Mouse (Mus musculus): Measurements from ENCODE around the gene Inka1. TPM values are rescaled to one million over a fixed set of nuclear protein-coding genes. Genes with fewer than 3 reads are reported as not detected.
A peak's percentile ranks its signal among the peaks of the same experiment; 100 is the strongest.

Inka1 gene
- polyA plus RNA-seq, 1 experiment from 2014 or later: 74.8 TPM

- Histone ChIP-seq H3K4me3 (ENCODE audit: low read depth, low read length) (no peak within 1 kb of the TSS), H3K9me3 (ENCODE audit: control insufficient read depth, low read length) (no peaks in the 10 kb centered on the region), H3K4me2 (no peak within 1 kb of the TSS), H3K36me3 (ENCODE audit: control insufficient read depth, insufficient read depth, low read length) (no peaks in the 10 kb centered on the region), H3K4me1 (replicated peaks; ENCODE audit: control insufficient read depth, insufficient read depth, low read length) (peaks cover 3% of the 10 kb centered on the region), H3K27me3 (replicated peaks; ENCODE audit: control insufficient read depth, insufficient read depth, low read length) (no peaks in the 10 kb centered on the region; the same call in 1 of the 2 replicates), H3K9ac (ENCODE audit: low read depth, low read length) (no peak within 1 kb of the TSS), H3K27ac (ENCODE audit: low read depth, low read length) (no peak within 1 kb of the TSS)
- WGBS: 60% methylated on average over 2 of the region's 2 CpGs
- ATAC-seq (replicated peaks; ENCODE audit: low FRiP score): no peak
- no peak for DNase-seq (ENCODE audit: low spot score)
Observed at GRCm38 (mm10) chr9:107992197-107992596, 6.5 kb upstream of the Inka1 start, which contains the start of gene Cdhr4. TSS of gene Cdhr4 (plus strand) at chr9:107992497.

DNA sequence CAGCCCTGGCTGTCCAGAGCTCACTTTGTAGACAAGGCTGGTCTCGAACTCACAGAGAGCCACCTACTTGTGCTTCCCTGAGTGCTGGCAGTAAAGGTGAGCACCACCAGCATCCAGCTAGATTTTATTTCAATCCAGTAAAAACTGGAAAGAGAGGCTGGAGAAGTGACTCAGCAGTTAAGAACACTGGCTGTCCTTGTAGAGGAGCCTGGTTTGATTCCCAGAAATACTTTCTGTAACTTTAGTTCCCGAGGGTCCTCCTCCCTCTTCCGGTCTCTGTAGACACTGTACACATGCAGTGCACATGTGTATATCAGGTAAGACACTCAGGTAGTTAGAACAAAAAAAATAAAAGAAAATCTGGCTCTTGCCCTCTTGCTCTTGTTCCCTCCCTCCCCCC, 2.3 kb upstream of the Inka1 start:
- 71% methylated on average over 3 of the region's 3 CpGs for WGBS
- ATAC-seq (replicated peaks; ENCODE audit: low FRiP score): no peak
- DNase-seq (ENCODE audit: low spot score): no peak
- no peak overlapping the region for H3K27ac ChIP-seq (ENCODE audit: low read depth, low read length)
- no peaks in the 10 kb centered on the region for H3K9me3 ChIP-seq (ENCODE audit: control insufficient read depth, low read length)
- H3K4me2 ChIP-seq: no peak overlapping the region
- no peaks in the 10 kb centered on the region; the same call in 1 of the 2 replicates for H3K27me3 ChIP-seq (replicated peaks; ENCODE audit: control insufficient read depth, insufficient read depth, low read length)
- H3K36me3 ChIP-seq (ENCODE audit: control insufficient read depth, insufficient read depth, low read length): 0 out of 2 replicates have a peak, but pooled peaks cover 5% of the 10 kb centered on the region
- H3K4me3 ChIP-seq (ENCODE audit: low read depth, low read length): no peak overlapping the region
- H3K9ac ChIP-seq (ENCODE audit: low read depth, low read length): no peak overlapping the region
- H3K4me1 ChIP-seq (replicated peaks; ENCODE audit: control insufficient read depth, insufficient read depth, low read length): peaks cover 20% of the 10 kb centered on the region

DNA sequence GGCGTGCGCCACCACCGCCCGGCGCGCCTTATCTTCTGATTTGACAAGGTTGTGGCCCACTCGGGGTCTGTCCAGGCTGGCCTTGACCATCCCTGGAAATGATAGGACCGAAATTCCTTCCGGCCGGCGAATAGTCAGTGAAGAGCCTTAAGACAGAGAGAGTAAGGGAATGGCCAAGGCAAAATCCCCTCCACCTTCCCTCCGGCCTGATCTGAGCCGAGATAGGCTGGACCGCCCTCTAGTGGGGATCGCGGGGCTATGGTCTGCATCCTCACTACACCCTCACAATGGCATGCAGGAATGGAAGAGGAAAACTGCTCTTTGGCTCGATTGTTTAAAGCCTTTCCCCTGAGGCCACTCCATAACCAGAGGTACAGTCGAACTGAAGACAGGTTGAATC, 697 bp upstream of the Inka1 start:
- 0 out of 2 replicates have a peak, but pooled peaks cover 5% of the 10 kb centered on the region for H3K36me3 ChIP-seq (ENCODE audit: control insufficient read depth, insufficient read depth, low read length)
- peak overlapping the region; percentile 89 for H3K4me2 ChIP-seq
- DNase-seq (ENCODE audit: low spot score) (peak; percentile 79), ATAC-seq (replicated peaks; ENCODE audit: low FRiP score) (no peak; the same call in 1 of the 2 replicates)
- WGBS: 1% methylated on average over 18 of the region's 18 CpGs
- H3K9me3 ChIP-seq (ENCODE audit: control insufficient read depth, low read length): no peaks in the 10 kb centered on the region
- H3K27me3 ChIP-seq (replicated peaks; ENCODE audit: control insufficient read depth, insufficient read depth, low read length): no peaks in the 10 kb centered on the region; the same call in 1 of the 2 replicates
- peaks cover 35% of the 10 kb centered on the region for H3K4me1 ChIP-seq (replicated peaks; ENCODE audit: control insufficient read depth, insufficient read depth, low read length)
- H3K4me3 ChIP-seq (ENCODE audit: low read depth, low read length): peak overlapping the region; percentile 83
- peak overlapping the region; percentile 90 for H3K9ac ChIP-seq (ENCODE audit: low read depth, low read length)
- H3K27ac ChIP-seq (ENCODE audit: low read depth, low read length): peak overlapping the region; percentile 97; the same call in 1 of the 2 replicates

- H3K36me3 ChIP-seq (ENCODE audit: control insufficient read depth, insufficient read depth, low read length): peaks cover 7% of the 10 kb centered on the region
Observed at GRCm38 (mm10) chr9:107984754-107985055, 974 bp downstream of the Inka1 start.

GRCm38 (mm10) chr9:107984052-107984753, 1.5 kb downstream of the Inka1 start:
- Histone ChIP-seq H3K36me3 (ENCODE audit: control insufficient read depth, insufficient read depth, low read length) (peaks cover 11% of the 10 kb centered on the region), H3K4me2 (peak overlapping the region; percentile 89), H3K9ac (ENCODE audit: low read depth, low read length) (peak overlapping the region; percentile 90), H3K27ac (ENCODE audit: low read depth, low read length) (peak overlapping the region; percentile 97), H3K9me3 (ENCODE audit: control insufficient read depth, low read length) (no peaks in the 10 kb centered on the region), H3K4me3 (ENCODE audit: low read depth, low read length) (peak overlapping the region; percentile 83), H3K4me1 (replicated peaks; ENCODE audit: control insufficient read depth, insufficient read depth, low read length) (peaks cover 54% of the 10 kb centered on the region), H3K27me3 (replicated peaks; ENCODE audit: control insufficient read depth, insufficient read depth, low read length) (no peaks in the 10 kb centered on the region; the same call in 1 of the 2 replicates)
- ATAC-seq (replicated peaks; ENCODE audit: low FRiP score): no peak
- peak; percentile 43 for DNase-seq (ENCODE audit: low spot score)
- 26% methylated on average over 19 of the region's 19 CpGs for WGBS

More at GRCm38 (mm10) chr9:107984754-107985055, 974 bp downstream of the Inka1 start:
- no peaks in the 10 kb centered on the region for H3K9me3 ChIP-seq (ENCODE audit: control insufficient read depth, low read length)
- peak overlapping the region; percentile 89 for H3K4me2 ChIP-seq
- H3K27ac ChIP-seq (ENCODE audit: low read depth, low read length): peak overlapping the region; percentile 97
- peak overlapping the region; percentile 90 for H3K9ac ChIP-seq (ENCODE audit: low read depth, low read length)
- 29% methylated on average over 9 of the region's 9 CpGs for WGBS
- H3K27me3 ChIP-seq (replicated peaks; ENCODE audit: control insufficient read depth, insufficient read depth, low read length): no peaks in the 10 kb centered on the region; the same call in 1 of the 2 replicates
- H3K4me1 ChIP-seq (replicated peaks; ENCODE audit: control insufficient read depth, insufficient read depth, low read length): peaks cover 51% of the 10 kb centered on the region
- DNase-seq (ENCODE audit: low spot score) (peak; percentile 38), ATAC-seq (replicated peaks; ENCODE audit: low FRiP score) (no peak)
- H3K4me3 ChIP-seq (ENCODE audit: low read depth, low read length): peak overlapping the region; percentile 83

GRCm38 (mm10) chr9:107983421-107983890, 2.2 kb downstream of the Inka1 start:
- peak overlapping the region; percentile 83 for H3K4me3 ChIP-seq (ENCODE audit: low read depth, low read length)
- peaks cover 54% of the 10 kb centered on the region for H3K4me1 ChIP-seq (replicated peaks; ENCODE audit: control insufficient read depth, insufficient read depth, low read length)
- peak overlapping the region; percentile 90 for H3K9ac ChIP-seq (ENCODE audit: low read depth, low read length)
- H3K27ac ChIP-seq (ENCODE audit: low read depth, low read length): peak overlapping the region; percentile 97
- H3K27me3 ChIP-seq (replicated peaks; ENCODE audit: control insufficient read depth, insufficient read depth, low read length): no peaks in the 10 kb centered on the region; the same call in 1 of the 2 replicates
- ATAC-seq (replicated peaks; ENCODE audit: low FRiP score) (no peak), DNase-seq (ENCODE audit: low spot score) (peak; percentile 74)
- peaks cover 15% of the 10 kb centered on the region for H3K36me3 ChIP-seq (ENCODE audit: control insufficient read depth, insufficient read depth, low read length)
- no peaks in the 10 kb centered on the region for H3K9me3 ChIP-seq (ENCODE audit: control insufficient read depth, low read length)
- WGBS: 14% methylated on average over 4 of the region's 4 CpGs
- H3K4me2 ChIP-seq: peak overlapping the region; percentile 89

GRCm38 (mm10) chr9:107982681-107983346, 2.9 kb downstream of the Inka1 start, which contains the start of gene Gm20661:
TSS of gene Gm20661 (plus strand) at chr9:107983058.
- peak within 1 kb of the TSS; percentile 90 for H3K9ac ChIP-seq (ENCODE audit: low read depth, low read length)
- 11% methylated on average over 14 of the region's 14 CpGs for WGBS
- no peaks in the 10 kb centered on the region for H3K9me3 ChIP-seq (ENCODE audit: control insufficient read depth, low read length)
- H3K4me1 ChIP-seq (replicated peaks; ENCODE audit: control insufficient read depth, insufficient read depth, low read length): peaks cover 54% of the 10 kb centered on the region
- H3K27ac ChIP-seq (ENCODE audit: low read depth, low read length): peak within 1 kb of the TSS; percentile 97
- H3K27me3 ChIP-seq (replicated peaks; ENCODE audit: control insufficient read depth, insufficient read depth, low read length): no peaks in the 10 kb centered on the region; the same call in 1 of the 2 replicates
- peak; percentile 84 for ATAC-seq (replicated peaks; ENCODE audit: low FRiP score)
- DNase-seq (ENCODE audit: low spot score): peak; percentile 84
- peak within 1 kb of the TSS; percentile 89 for H3K4me2 ChIP-seq
- H3K36me3 ChIP-seq (ENCODE audit: control insufficient read depth, insufficient read depth, low read length): peaks cover 15% of the 10 kb centered on the region
- peak within 1 kb of the TSS; percentile 83 for H3K4me3 ChIP-seq (ENCODE audit: low read depth, low read length)

GRCm38 (mm10) chr9:107981684-107982605, 3.7 kb downstream of the Inka1 start:
- ATAC-seq (replicated peaks; ENCODE audit: low FRiP score) (no peak), DNase-seq (ENCODE audit: low spot score) (peak; percentile 63)
- Histone ChIP-seq H3K27me3 (replicated peaks; ENCODE audit: control insufficient read depth, insufficient read depth, low read length) (no peaks in the 10 kb centered on the region), H3K4me1 (replicated peaks; ENCODE audit: control insufficient read depth, insufficient read depth, low read length) (peaks cover 54% of the 10 kb centered on the region), H3K4me2 (peak overlapping the region; percentile 89), H3K36me3 (ENCODE audit: control insufficient read depth, insufficient read depth, low read length) (peaks cover 17% of the 10 kb centered on the region), H3K9ac (ENCODE audit: low read depth, low read length) (peak overlapping the region; percentile 90), H3K4me3 (ENCODE audit: low read depth, low read length) (peak overlapping the region; percentile 83), H3K27ac (ENCODE audit: low read depth, low read length) (peak overlapping the region; percentile 97), H3K9me3 (ENCODE audit: control insufficient read depth, low read length) (no peaks in the 10 kb centered on the region)
- WGBS: 23% methylated on average over 7 of the region's 7 CpGs

Measured in liver, embryonic 11.5 days (tissue).